15 mouse cellular contexts compared by ENCODE assay signal in the genomic region with DNA sequence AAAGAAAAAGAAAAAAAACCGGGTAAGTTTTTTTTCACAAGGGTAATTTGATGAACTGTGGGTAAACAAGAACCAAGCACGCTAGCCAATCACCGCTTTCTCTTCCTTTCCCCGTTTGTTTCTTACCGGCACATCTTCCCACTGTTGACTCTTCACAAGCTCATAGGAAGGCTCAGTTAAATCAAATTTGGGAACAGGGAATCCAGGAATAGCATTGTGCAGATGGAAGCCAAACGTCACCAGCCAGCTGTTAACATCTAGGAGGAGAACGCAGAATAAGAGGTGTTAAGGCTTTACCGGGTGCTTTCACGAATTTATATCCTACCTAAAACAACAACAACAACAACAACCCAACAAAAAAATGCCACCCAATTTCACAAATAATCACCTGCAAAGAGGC.
"Had no signal": no experiment of that assay in that cellular context is flagged by ENCODE, and none has a peak within 500 bp of the region (broad histone marks: within the 10 kb centered on the region; RNA-seq: fewer than 3 reads in every experiment).

No protein-coding gene starts in this region.

- H3K9ac ChIP-seq: liver, embryonic 13.5 days; neural tube, embryonic 12.5 days had no signal

- H3K4me1 ChIP-seq: liver, embryonic 13.5 days; neural tube, embryonic 12.5 days had no signal

- ATAC-seq: inflammation-experienced regulatory T-cells, adult 6 months; intestine, embryonic 16.5 days had no signal

- H3K4me3 ChIP-seq: liver, embryonic 13.5 days; neural tube, embryonic 12.5 days had no signal

- H3K4me2 ChIP-seq: liver, embryonic 13.5 days; midbrain, embryonic 11.5 days; neural tube, embryonic 12.5 days had no signal

- DNase-seq: kidney, adult 18-20 months; kidney, adult 9 months; kidney, postnatal 14 days; kidney, postnatal 4 days; liver, embryonic 13.5 days; lung, adult 2 months; lung, postnatal 14 days; lung, postnatal 4 days; midbrain, embryonic 14.5 days; thymus, postnatal 25 days had no signal

- H3K27ac ChIP-seq: liver, embryonic 13.5 days; neural tube, embryonic 12.5 days; stomach, postnatal 0 days had no signal

- H3K27me3 ChIP-seq: liver, embryonic 13.5 days; neural tube, embryonic 12.5 days had no signal
